Mouse (Mus musculus) neural tube, embryonic 12.5 days (tissue): ENCODE data around the gene Heatr5b. TPM values are rescaled to one million over a fixed set of nuclear protein-coding genes. Genes with fewer than 3 reads are reported as not detected.

Experiments used
- ATAC-seq: fragments of 200-750 bp; cut with Nextera tagmentation; 2 replicates; pipeline ENCODE4 v1.8.0; 2017; ENCODE audit warnings: low read depth, mild to moderate bottlenecking, moderate TSS enrichment, moderate library complexity; ENCODE audit not compliant: low FRiP score
- H3K27ac ChIP-seq: fragments of 300-500 bp; sonication (generic); 2 replicates; pipeline ENCODE4 v1.5.1; 2016
- H3K27me3 ChIP-seq: fragments of 300-500 bp; sonication (generic); replicated peaks from 2 replicates; pipeline ENCODE4 v1.6.1; 2016; ENCODE audit warnings: mild to moderate bottlenecking
- H3K36me3 ChIP-seq: fragments of 300-500 bp; sonication (generic); 2 replicates; pipeline ENCODE4 v1.6.1; 2016; ENCODE audit warnings: mild to moderate bottlenecking
- H3K4me1 ChIP-seq: fragments of 300-500 bp; sonication (generic); 2 replicates; pipeline ENCODE4 v1.6.1; 2016
- H3K4me2 ChIP-seq: fragments of 300-500 bp; sonication (generic); replicated peaks from 2 replicates; pipeline ENCODE4 v1.6.1; 2016; ENCODE audit warnings: mild to moderate bottlenecking
- H3K4me3 ChIP-seq: fragments of 300-500 bp; sonication (generic); 2 replicates; pipeline ENCODE4 v1.5.1; 2016
- H3K9ac ChIP-seq: fragments of 300-500 bp; sonication (generic); 2 replicates; pipeline ENCODE4 v1.6.1; 2016; ENCODE audit warnings: mild to moderate bottlenecking
- H3K9me3 ChIP-seq: fragments of 300-500 bp; sonication (generic); 2 replicates; pipeline ENCODE4 v1.6.1; 2016; ENCODE audit warnings: mild to moderate bottlenecking
- WGBS: fragments of 180-500 bp; shearing (Covaris S2); methylation state at CpG from one replicate; pipeline ENCODE4 v1.1.7; 2016; 5-methylcytosine and 5-hydroxymethylcytosine counted together
- polyA plus RNA-seq: library from polyadenylated mRNA; unstranded; fragments of >200 nt; fragmentation: Nextera tagmentation; extraction: Ambion mirVana; gene quantifications from 2 replicates; pipeline ENCODE4 v1.2.1, GENCODE M21; 2016

The Heatr5b gene
- polyA plus RNA-seq, 1 experiment from 2014 or later: 24.7 TPM

DNA sequence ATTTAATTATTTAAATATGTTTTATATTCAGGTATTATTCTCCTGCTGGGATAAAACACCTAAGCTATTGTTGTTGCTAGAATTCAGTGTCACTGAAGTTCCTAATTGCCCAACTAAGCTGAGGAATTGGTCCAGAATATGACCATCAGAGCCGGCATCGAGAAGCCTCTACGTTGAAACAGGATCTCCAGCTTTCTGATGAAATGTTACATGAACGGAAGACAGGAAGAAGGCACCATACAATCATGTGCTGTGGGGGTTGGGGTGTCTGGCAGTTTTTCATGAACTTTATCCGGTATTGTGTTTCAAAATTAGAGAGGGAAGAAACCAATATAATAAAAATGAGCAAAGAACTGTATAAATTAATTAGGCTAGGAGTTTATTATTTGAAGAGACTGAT, 71.9 kb downstream of the Heatr5b start:
- Histone ChIP-seq H3K4me3 (no peak overlapping the region), H3K27me3 (no peaks in the 10 kb centered on the region), H3K9ac (no peak overlapping the region), H3K9me3 (no peaks in the 10 kb centered on the region), H3K4me1 (no peaks in the 10 kb centered on the region), H3K27ac (no peak overlapping the region), H3K36me3 (peaks cover 49% of the 10 kb centered on the region), H3K4me2 (no peak overlapping the region)
- no peak for ATAC-seq
- whole genome bisulfite sequencing: 95% methylated on average over 5 of the region's 5 CpGs

DNA sequence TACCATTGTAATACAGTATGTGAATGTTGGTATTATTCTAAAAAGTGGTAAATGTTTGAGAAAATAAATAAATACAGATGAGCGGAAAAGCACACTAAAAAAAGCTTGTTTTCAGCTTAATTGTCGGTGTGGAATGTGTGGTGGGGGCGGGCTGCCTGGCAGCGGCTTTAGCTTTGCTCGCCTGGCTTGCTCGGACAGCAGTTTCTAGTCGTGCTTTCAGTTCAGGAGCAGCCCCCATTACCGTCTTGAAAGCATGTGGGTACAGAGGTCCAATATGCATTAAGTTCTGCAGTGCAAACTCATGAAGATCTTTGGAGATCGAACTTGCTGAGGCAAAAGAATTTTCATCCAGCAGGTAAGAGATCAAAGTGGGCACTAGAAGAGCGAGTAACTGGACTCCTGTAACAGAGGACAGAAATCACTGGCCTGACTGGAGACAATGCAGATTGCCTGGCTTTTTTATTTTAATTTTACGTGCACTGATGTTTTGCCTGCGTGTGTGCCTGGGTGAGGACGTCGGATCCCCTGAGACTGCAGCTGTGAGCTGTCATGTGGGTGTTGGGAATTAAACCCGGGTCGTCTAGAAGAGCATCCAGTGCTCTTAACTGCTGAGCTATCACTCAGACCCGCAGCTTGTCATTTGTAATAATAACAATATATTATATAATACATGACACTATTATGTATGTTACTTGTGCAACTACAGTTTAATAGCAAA, 82.1 kb downstream of the Heatr5b start:
- Histone ChIP-seq H3K36me3 (peaks cover 35% of the 10 kb centered on the region), H3K27me3 (no peaks in the 10 kb centered on the region), H3K9ac (no peak overlapping the region), H3K4me3 (no peak overlapping the region), H3K4me1 (no peaks in the 10 kb centered on the region), H3K4me2 (no peak overlapping the region), H3K27ac (no peak overlapping the region), H3K9me3 (no peaks in the 10 kb centered on the region)
- WGBS: 67% methylated on average over 17 of the region's 17 CpGs
- ATAC-seq: no peak

DNA sequence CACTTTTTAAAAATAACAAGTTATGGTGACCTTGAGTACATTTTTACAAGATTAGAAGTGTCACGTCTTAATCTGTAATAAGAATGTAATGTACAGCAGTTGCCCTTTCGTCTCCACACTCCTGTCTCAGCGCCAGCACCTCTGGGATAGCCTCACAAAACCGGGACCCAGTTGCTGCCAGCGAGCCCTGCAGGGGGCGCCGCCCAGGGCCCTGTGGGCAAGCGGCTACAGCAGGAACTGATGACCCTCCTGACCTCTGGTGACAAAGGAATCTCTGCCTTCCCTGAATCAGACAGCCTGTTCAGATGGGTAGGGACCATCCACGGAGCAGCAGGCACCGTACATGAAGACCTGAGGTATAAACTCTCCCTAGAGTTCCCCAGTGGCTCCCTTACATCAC, 83.1 kb downstream of the Heatr5b start:
- no peak for ATAC-seq
- no peaks in the 10 kb centered on the region for H3K9me3 ChIP-seq
- H3K4me1 ChIP-seq: no peaks in the 10 kb centered on the region
- H3K9ac ChIP-seq: no peak overlapping the region
- no peaks in the 10 kb centered on the region for H3K27me3 ChIP-seq
- H3K4me3 ChIP-seq: no peak overlapping the region
- 59% methylated on average over 10 of the region's 10 CpGs for WGBS
- H3K27ac ChIP-seq: no peak overlapping the region
- no peak overlapping the region for H3K4me2 ChIP-seq
- peaks cover 32% of the 10 kb centered on the region for H3K36me3 ChIP-seq

DNA sequence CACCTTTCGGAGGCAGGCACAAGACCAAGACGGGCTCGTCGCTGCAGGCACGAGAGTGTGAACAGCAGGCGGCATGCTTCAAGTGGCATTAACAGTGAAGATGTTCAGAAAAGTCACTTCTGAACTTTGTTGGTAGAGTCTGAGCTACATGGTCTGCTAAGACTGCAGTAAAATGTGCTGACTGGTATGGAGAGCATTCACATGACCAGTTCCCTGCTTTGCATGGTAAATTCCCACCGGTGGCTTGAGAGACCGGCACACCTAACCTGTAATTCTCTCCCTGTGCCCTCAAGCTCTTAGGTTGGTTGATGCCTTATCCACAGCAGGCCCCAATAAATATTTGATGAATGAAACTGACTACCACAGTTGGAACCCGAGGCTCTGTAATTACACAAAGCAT, 86.7 kb downstream of the Heatr5b start:
- WGBS: 83% methylated on average over 9 of the region's 9 CpGs
- ATAC-seq: no peak

DNA sequence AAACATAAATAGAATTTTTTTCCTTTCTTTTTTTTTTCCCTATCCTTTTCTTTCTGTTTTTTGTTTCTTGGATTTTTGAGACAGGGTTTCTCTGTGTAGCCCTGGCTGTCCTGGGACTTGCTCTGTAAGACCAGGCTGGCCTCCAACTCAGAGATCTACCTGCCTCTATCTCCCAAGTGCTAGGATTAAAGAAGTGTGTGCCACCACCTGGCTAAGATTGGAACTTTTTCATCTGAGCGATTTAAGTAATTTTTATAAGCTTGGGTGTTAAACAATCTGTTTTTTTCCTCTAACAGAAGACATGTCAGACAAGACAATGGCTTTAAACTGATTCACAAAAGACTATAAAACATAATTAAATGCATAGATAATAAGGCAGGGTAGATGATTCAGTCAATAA, 96.7 kb downstream of the Heatr5b start:
- H3K4me2 ChIP-seq: no peak overlapping the region
- H3K4me1 ChIP-seq: peaks cover 13% of the 10 kb centered on the region
- ATAC-seq: no peak
- 47% methylated on average over 1 of the region's 1 CpGs for WGBS
- H3K27me3 ChIP-seq: no peaks in the 10 kb centered on the region
- H3K36me3 ChIP-seq: no peaks in the 10 kb centered on the region
- H3K27ac ChIP-seq: no peak overlapping the region
- H3K4me3 ChIP-seq: no peak overlapping the region
- no peak overlapping the region for H3K9ac ChIP-seq
- H3K9me3 ChIP-seq: no peaks in the 10 kb centered on the region

More for the DNA sequence above, 86.7 kb downstream of the Heatr5b start:
- H3K9ac ChIP-seq: no peak overlapping the region
- peaks cover 15% of the 10 kb centered on the region for H3K36me3 ChIP-seq
- H3K9me3 ChIP-seq: no peaks in the 10 kb centered on the region
- H3K4me2 ChIP-seq: no peak overlapping the region
- no peaks in the 10 kb centered on the region for H3K27me3 ChIP-seq
- H3K4me3 ChIP-seq: no peak overlapping the region
- no peak overlapping the region for H3K27ac ChIP-seq
- no peaks in the 10 kb centered on the region for H3K4me1 ChIP-seq

DNA sequence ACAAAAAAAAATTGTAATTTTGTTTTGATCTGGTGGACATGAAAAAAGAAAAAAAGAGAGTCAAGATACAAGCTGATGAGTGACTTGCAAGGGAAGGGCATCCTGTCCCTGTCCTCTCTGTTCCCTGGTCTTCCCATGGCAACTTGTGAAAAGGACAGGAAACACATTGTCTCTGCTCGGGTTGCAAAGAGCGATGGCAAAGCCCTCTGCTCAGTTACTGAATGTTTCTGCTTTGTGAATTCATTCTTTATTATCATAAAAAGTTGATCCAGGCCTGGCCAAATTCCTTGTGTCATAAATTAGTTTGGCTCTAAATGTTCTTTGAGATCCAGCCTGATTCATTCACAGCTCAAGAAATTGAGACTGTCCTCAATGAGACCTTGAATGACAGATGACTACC, 97.4 kb downstream of the Heatr5b start:
- Histone ChIP-seq H3K4me3 (no peak overlapping the region), H3K9ac (no peak overlapping the region), H3K27me3 (no peaks in the 10 kb centered on the region), H3K4me1 (peaks cover 13% of the 10 kb centered on the region), H3K9me3 (no peaks in the 10 kb centered on the region), H3K4me2 (no peak overlapping the region), H3K36me3 (no peaks in the 10 kb centered on the region), H3K27ac (no peak overlapping the region)
- WGBS: 28% methylated on average over 2 of the region's 2 CpGs
- ATAC-seq: no peak

DNA sequence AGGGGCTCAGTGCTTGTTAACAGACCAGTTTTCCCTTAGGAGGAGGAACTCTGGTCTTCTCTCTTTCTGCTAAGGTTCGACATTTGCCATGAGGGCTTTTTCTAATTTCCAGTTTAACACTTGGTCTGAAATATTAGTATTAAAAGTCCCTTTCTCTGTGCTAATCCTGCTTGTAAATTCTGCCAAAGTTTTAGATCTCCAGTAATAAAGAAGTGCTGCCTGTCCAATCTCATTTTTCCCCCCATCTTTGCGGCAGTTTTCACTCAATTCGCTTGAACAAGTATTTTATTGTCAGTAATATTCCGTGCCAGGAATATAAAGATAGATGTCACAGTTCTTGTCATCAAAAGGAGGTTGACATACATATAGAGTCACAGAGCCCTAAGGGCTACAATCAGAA, 98.1 kb downstream of the Heatr5b start, which contains the start of gene Strn:
Strn (minus strand) TSS at position 101 of the 400 bp plus-strand sequence.
- H3K36me3 ChIP-seq: no peaks in the 10 kb centered on the region
- 29% methylated on average over 4 of the region's 4 CpGs for WGBS
- ATAC-seq: no peak

DNA sequence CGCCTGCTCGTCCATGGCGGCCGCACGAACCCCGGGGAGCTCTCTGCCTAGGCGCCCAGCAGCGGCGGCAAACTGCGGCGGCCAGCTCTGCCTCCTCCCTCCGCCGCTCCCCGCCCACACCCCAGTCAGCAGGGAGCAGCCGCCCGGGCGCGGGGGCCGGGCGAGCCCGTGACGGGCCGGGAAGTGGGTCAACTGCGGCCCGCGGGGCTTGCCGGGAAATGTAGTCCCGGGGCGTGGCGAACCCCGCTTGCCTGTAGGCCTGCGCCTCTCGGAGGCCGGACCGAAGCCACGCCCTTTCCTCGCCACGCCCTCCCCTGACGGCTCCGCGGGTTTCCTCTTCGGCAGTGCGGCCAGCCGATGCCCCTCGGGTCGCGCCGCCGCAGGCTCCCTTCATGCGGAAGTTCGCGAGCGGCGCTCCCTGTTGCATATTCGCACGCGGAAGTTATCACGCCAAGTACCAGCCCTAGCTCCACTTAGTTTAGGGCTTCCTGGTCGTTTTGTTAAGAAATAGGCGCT, 98.6 kb downstream of the Heatr5b start:
- WGBS: under 1% methylated on average over 60 of the region's 60 CpGs
- H3K4me2 ChIP-seq: peak overlapping the region; percentile 80
- no peaks in the 10 kb centered on the region for H3K9me3 ChIP-seq
- H3K36me3 ChIP-seq: no peaks in the 10 kb centered on the region
- peaks cover 13% of the 10 kb centered on the region for H3K4me1 ChIP-seq
- peak; percentile 99 for ATAC-seq
- peak overlapping the region; percentile 34 for H3K27ac ChIP-seq
- peak overlapping the region; percentile 82 for H3K4me3 ChIP-seq
- H3K27me3 ChIP-seq: no peaks in the 10 kb centered on the region
- H3K9ac ChIP-seq: peak overlapping the region; percentile 89

More for the DNA sequence above, 98.1 kb downstream of the Heatr5b start, which contains the start of gene Strn:
- Histone ChIP-seq H3K4me2 (peak within 1 kb of the TSS; percentile 80), H3K9me3 (no peaks in the 10 kb centered on the region), H3K9ac (peak within 1 kb of the TSS; percentile 89), H3K4me3 (peak within 1 kb of the TSS; percentile 82), H3K27me3 (no peaks in the 10 kb centered on the region), H3K4me1 (peaks cover 13% of the 10 kb centered on the region), H3K27ac (peak within 1 kb of the TSS; percentile 34)

DNA sequence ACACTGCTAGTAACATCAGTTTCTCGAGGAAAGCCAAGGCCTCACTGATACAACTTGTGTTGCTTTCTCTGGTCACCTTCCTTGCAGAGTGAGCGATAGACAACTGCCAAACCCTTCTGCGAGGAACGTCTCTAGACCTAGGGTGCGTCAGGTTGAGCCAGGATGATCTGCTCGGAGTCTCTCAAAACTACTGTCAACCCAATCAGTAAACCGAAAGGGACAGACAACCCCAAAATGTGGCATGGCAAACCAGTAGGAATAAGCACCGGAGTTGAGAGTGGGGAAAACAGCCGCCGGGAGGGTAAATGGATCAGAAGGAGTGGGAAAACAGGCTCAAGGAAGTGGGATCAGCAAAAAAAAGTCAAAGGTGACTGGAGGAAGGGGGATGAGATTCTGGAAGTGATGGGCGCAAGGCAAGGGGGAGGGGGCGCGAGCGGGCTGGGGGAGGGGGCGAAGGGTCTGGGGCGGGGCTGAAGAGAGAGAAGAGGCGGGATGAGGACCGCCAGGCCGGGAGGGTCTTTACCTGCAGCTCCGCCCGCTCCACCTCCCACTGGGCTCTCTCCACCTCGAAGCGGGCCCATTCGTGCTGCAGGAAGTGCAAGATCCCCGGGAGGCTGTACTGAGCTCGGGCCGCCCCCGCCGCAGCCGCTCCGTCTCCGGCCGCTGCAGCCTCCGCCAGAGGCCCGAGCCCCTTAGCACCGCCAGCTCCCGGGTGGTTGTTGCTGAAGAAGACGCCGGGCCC, 99.3 kb downstream of the Heatr5b start:
- H3K9ac ChIP-seq: peak overlapping the region; percentile 89
- H3K4me3 ChIP-seq: peak overlapping the region; percentile 82
- no peaks in the 10 kb centered on the region for H3K9me3 ChIP-seq
- under 1% methylated on average over 36 of the region's 39 CpGs for WGBS
- H3K4me2 ChIP-seq: peak overlapping the region; percentile 80
- ATAC-seq: peak; percentile 83
- H3K36me3 ChIP-seq: no peaks in the 10 kb centered on the region
- H3K27ac ChIP-seq: peak overlapping the region; percentile 34
- H3K27me3 ChIP-seq: no peaks in the 10 kb centered on the region
- H3K4me1 ChIP-seq: peaks cover 13% of the 10 kb centered on the region

DNA sequence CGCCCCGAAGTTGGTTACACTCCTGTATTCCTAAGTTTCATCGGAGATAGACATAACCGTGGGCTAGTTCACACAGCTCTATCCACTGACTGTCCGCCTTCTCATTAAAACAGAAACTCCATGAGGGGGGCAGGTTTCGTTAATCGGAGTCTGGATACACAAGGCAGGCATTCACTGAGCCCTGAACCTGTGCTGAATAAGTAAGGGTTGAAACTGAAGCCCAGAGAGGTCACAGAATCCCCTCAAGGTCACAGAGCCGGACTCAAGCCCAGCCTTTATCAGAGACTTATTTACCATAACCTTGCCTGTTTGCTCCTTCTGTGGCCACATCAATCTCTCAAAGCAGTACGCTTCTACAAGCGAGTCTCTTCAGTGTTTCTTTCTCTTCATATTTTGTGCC, 100.4 kb downstream of the Heatr5b start:
- Histone ChIP-seq H3K9me3 (no peaks in the 10 kb centered on the region), H3K9ac (no peak overlapping the region), H3K4me3 (no peak overlapping the region), H3K36me3 (no peaks in the 10 kb centered on the region), H3K27ac (no peak overlapping the region), H3K27me3 (no peaks in the 10 kb centered on the region), H3K4me1 (peaks cover 13% of the 10 kb centered on the region), H3K4me2 (peak overlapping the region; percentile 80)
- ATAC-seq: no peak
- WGBS: 84% methylated on average over 10 of the region's 10 CpGs

DNA sequence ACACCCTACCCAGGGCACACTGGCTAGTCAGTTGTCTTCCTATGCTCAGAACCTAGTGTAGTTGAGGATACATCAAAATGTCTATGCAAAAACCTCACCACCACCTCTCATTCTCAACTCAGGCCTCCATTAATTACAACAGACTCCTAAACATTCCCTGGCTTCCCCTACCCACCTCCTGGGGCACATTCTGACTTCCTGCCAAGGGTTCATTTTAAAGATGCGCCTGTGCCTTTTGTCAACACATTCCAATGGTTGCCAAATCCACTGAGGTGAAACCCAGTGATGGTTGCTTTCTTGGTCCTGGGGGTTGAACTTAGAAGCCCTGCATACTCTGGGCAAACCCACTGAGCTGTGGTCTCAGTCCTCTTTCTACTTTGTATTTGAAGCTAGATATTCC, 103.1 kb downstream of the Heatr5b start:
- H3K9ac ChIP-seq: no peak overlapping the region
- H3K9me3 ChIP-seq: no peaks in the 10 kb centered on the region
- WGBS: 65% methylated on average over 1 of the region's 1 CpGs
- peaks cover 13% of the 10 kb centered on the region for H3K4me1 ChIP-seq
- ATAC-seq: no peak
- no peaks in the 10 kb centered on the region for H3K36me3 ChIP-seq
- no peaks in the 10 kb centered on the region for H3K27me3 ChIP-seq
- H3K4me2 ChIP-seq: no peak overlapping the region
- no peak overlapping the region for H3K27ac ChIP-seq
- H3K4me3 ChIP-seq: no peak overlapping the region

DNA sequence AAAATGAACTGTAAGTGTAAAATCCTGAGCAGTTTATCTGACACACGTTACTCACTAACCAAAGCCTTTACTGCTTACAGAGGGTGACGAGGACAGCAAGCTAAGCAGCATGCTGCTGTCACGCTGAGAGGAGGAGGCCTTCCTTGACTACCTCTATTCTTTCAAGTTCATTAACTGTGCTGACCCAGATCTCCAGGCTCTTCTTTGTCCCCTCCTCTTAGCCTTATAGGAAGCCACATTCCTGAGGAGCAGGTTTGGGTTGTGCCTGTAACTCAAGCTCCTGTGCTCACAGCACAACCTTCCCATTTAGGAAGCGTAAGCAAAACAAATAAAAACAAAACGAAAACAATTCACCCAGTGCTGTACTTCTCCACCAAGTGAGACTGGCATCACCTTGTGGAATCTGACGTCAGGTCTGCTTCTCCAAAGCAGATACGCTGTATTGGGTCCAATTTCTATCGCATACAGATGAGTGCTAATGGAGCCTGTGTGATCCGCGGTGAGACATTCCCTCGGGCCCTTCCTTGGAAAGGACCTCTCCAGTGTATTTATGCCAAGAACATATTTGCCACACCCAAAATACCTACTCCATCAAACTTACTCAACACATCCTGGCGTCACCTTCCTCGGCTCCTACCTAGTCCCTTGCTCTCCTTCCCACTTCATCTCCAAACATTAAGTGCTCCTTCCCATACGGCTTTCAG, 108.3 kb downstream of the Heatr5b start:
- no peak for ATAC-seq

More for the DNA sequence above, 108.3 kb downstream of the Heatr5b start:
- H3K27me3 ChIP-seq: no peaks in the 10 kb centered on the region
- H3K4me1 ChIP-seq: no peaks in the 10 kb centered on the region
- 82% methylated on average over 14 of the region's 14 CpGs for WGBS
- H3K27ac ChIP-seq: no peak overlapping the region
- no peaks in the 10 kb centered on the region for H3K9me3 ChIP-seq
- H3K9ac ChIP-seq: no peak overlapping the region
- H3K4me3 ChIP-seq: no peak overlapping the region
- H3K36me3 ChIP-seq: no peaks in the 10 kb centered on the region
- H3K4me2 ChIP-seq: no peak overlapping the region
